Mouse (Mus musculus) liver, embryonic 14.5 days (tissue): ENCODE measurements at regions not wholly inside any gene's neighbourhood (a gene's known extent, or its start where the extent isn't known, plus 50 kb on each side); places are given as distances from the start of the nearest gene placed in this dataset.

Experiments used
- ATAC-seq: fragments of 200-750 bp; cut with Nextera tagmentation; 2 replicates; pipeline ENCODE4 v1.8.0; 2017; ENCODE audit warnings: moderate number of reproducible peaks, mild to moderate bottlenecking, moderate library complexity; ENCODE audit not compliant: insufficient read depth
- DNase-seq, 3 experiments: peaks; one replicate each; pipeline ENCODE4 v3.0.0-alpha.2; 2012 to 2013; ENCODE audit warnings: low read depth in 3 of 3, low spot score in 3 of 3
- H3K27ac ChIP-seq: fragments of 300-500 bp; sonication (generic); 2 replicates; pipeline ENCODE4 v1.5.1; 2014; ENCODE audit warnings: moderate library complexity, mild to moderate bottlenecking, control low read depth, inconsistent platforms
- H3K27me3 ChIP-seq: fragments of 300-500 bp; sonication (generic); 2 replicates; pipeline ENCODE4 v1.6.1; 2014; ENCODE audit warnings: mild to moderate bottlenecking, low read length, moderate library complexity; ENCODE audit not compliant: control insufficient read depth, insufficient read depth
- H3K36me3 ChIP-seq: fragments of 300-500 bp; sonication (generic); replicated peaks from 2 replicates; pipeline ENCODE4 v1.6.1; 2014; ENCODE audit warnings: low read depth; ENCODE audit not compliant: control insufficient read depth, insufficient read depth
- H3K4me1 ChIP-seq, 2 experiments: fragments of 200-500 bp in 1 of 2; fragments of 300-500 bp in 1 of 2; sonication (generic) in 1 of 2; replicated peaks; 2 replicates each; pipeline ENCODE4 v1.6.1; 2012 to 2014; ENCODE audit warnings: antibody characterized with exemption in 1 of 2, inconsistent platforms in 1 of 2, low read length in 1 of 2; ENCODE audit not compliant: control insufficient read depth in 2 of 2, insufficient read depth in 2 of 2
- H3K4me2 ChIP-seq: fragments of 300-500 bp; sonication (generic); 2 replicates; pipeline ENCODE4 v1.6.1; 2014; ENCODE audit warnings: low read depth, mild to moderate bottlenecking, control low read depth, moderate library complexity
- H3K4me3 ChIP-seq, 2 experiments: fragments of 200-500 bp in 1 of 2; fragments of 300-500 bp in 1 of 2; sonication (generic) in 1 of 2; 2 replicates each; pipeline ENCODE4 v1.5.1; 2012 to 2014; ENCODE audit warnings: low read depth in 2 of 2, low read length in 2 of 2, mild to moderate bottlenecking in 2 of 2, control low read depth in 1 of 2, inconsistent platforms in 1 of 2, moderate library complexity in 1 of 2; ENCODE audit not compliant: insufficient read depth in 1 of 2
- H3K9ac ChIP-seq: fragments of 300-500 bp; sonication (generic); replicated peaks from 2 replicates; pipeline ENCODE4 v1.6.1; 2014; ENCODE audit warnings: mild to moderate bottlenecking, control low read depth, moderate library complexity
- H3K9me3 ChIP-seq: fragments of 300-500 bp; sonication (generic); 2 replicates; pipeline ENCODE4 v1.6.1; 2016; ENCODE audit warnings: low read length, mixed read lengths; ENCODE audit not compliant: control insufficient read depth
- CTCF ChIP-seq: IDR thresholded peaks from 2 replicates; pipeline ENCODE4 v1.5.1; 2016; ENCODE audit warnings: antibody characterized with exemption, low read depth, control low read depth
- EP300 ChIP-seq: IDR thresholded peaks from 2 replicates; pipeline ENCODE4 v1.6.1; 2016; ENCODE audit warnings: antibody characterized with exemption, low read depth
- WGBS: fragments of 180-500 bp; shearing (Covaris S2); extraction: QIAGEN DNeasy Blood & Tissue Kit; methylation state at CpG from one replicate; pipeline ENCODE4 v1.1.7; 2014; ENCODE audit not compliant: insufficient replicate concordance; 5-methylcytosine and 5-hydroxymethylcytosine counted together

DNA sequence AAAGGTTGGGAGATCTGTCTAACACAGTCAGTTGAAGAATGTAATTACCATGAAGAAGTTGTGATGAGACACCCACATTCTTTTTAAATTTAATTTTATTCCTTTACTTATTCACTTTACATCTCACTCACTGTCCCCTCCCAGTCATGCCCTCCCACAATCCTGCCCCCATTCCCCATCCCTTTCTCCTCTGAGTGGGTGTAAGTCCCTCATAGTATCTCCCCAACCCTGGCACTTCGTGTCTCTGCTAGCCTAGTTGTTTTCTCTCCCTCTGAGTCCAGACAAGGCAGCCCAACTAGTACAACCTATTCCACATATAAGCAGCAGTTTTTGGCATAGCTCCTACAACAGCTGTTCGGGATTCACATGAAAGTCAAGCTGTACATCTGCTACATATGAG lies 487.3 kb downstream of the Gm9195 start:
- TF ChIP-seq CTCF (no peak), EP300 (no peak)
- WGBS = 38% methylated on average over 2 of the region's 2 CpGs

DNA sequence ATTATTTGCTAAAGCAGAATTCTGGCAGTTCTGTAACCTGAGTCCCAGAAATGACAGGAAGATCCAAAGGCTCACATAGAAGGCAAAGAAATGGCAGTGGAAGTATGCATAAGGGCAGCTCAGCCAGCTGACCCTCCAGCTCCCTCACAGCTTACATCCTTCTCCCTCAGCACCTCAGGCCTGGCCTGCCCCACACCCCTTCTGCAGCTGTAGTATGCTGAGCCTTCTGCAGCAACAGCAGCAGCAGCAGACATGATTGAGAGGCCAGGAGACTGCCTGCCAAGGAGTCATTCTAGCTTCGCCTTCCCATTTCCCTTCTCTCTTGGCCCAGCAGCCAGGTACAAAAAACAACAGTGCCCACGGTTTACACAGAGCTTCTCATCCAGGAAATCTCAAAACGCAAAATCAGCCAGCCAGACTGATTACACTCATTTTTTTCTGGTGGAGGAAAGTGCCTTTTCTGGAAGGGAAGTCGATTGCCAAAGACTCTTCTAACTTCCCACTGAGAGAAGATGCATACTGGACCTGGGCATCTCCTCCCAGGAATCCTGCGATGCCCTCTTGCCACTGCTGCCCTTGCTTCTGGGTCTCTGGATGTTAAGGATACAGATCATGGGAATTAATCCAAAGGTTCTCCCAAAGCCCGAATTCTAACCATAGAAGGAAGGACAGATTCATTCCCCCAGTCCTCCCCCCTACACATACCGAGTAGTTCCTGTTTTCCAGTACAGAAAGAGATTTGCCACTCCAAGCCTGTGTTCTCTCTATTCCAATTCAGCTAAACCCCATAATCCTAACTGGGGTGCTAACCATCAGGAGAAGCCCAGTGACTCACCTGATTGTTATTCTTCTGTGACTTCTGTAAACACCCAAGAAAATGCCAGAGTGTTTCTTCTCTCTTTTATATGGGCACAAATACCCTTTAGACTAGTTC lies 489.2 kb downstream of the Gm9195 start:
- DNase-seq (no peak), ATAC-seq (no peak)
- 24% methylated on average over 7 of the region's 7 CpGs for WGBS
- Histone ChIP-seq H3K9ac (no peak overlapping the region), H3K4me2 (no peak overlapping the region), H3K4me1 (no peaks in the 10 kb centered on the region), H3K27ac (no peak overlapping the region), H3K36me3 (no peaks in the 10 kb centered on the region), H3K9me3 (no peaks in the 10 kb centered on the region), H3K27me3 (no peaks in the 10 kb centered on the region), H3K4me3 (no peak overlapping the region)
- TF ChIP-seq CTCF (no peak), EP300 (no peak)

More for the DNA sequence above, 487.3 kb downstream of the Gm9195 start:
- H3K9me3 ChIP-seq = no peaks in the 10 kb centered on the region
- H3K36me3 ChIP-seq = no peaks in the 10 kb centered on the region
- H3K4me1 ChIP-seq = no peaks in the 10 kb centered on the region
- no peak overlapping the region for H3K27ac ChIP-seq
- ATAC-seq = no peak
- no peak for DNase-seq
- no peak overlapping the region for H3K4me2 ChIP-seq
- H3K27me3 ChIP-seq = no peaks in the 10 kb centered on the region
- no peak overlapping the region for H3K9ac ChIP-seq
- no peak overlapping the region for H3K4me3 ChIP-seq

DNA sequence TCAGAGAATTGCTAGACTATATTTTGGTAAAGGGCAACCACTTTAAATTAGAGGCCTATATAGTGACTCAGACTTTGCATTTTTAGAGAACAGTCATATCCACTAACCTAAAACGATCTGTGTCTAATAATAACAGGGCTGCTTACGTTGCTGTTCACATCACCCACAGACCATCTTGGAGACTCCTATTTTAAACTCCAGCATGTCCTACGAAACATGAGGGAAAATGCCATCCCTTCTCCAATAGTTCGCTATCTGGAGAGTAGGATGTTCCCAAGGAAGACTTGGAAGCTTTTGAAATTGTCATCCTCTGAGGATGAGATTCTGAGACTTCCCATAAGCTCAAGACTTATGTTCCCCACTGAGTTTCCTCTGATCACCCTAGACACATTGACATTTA lies 518.6 kb downstream of the Gm9195 start:
- Histone ChIP-seq H3K4me3 (no peak overlapping the region), H3K27me3 (no peaks in the 10 kb centered on the region), H3K4me1 (no peaks in the 10 kb centered on the region), H3K4me2 (no peak overlapping the region), H3K9me3 (no peaks in the 10 kb centered on the region), H3K27ac (no peak overlapping the region), H3K36me3 (no peaks in the 10 kb centered on the region), H3K9ac (no peak overlapping the region)
- 52% methylated on average over 4 of the region's 4 CpGs for WGBS
- TF ChIP-seq CTCF = no peak
- TF ChIP-seq EP300 = no peak
- ATAC-seq (no peak), DNase-seq (no peak)

DNA sequence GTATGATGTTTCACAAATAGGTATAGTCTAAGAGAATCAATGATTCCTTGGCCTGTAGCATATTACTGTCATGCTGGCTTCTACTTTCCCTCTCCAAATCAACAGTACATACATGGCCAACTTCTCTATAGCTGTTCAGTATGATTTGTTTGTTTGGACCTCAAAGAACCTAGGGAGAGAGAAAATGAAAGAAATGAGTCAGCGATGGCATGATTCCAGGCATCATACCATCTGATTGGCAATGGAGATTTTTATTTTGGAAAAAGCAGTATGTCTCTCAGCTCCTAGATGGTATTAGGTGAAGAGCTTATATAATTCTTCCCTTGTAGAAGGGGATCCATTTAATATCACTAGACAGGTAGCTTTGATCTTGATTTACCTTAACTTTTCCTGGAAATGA lies 519.1 kb downstream of the Gm9195 start:
- DNase-seq = no peak
- Histone ChIP-seq H3K4me1 (no peaks in the 10 kb centered on the region), H3K4me3 (no peak overlapping the region), H3K9me3 (no peaks in the 10 kb centered on the region), H3K36me3 (no peaks in the 10 kb centered on the region), H3K27ac (no peak overlapping the region), H3K4me2 (no peak overlapping the region), H3K27me3 (no peaks in the 10 kb centered on the region), H3K9ac (no peak overlapping the region)
- no peak for ATAC-seq
- TF ChIP-seq CTCF (no peak), EP300 (no peak)
- 73% methylated on average over 1 of the region's 1 CpGs for WGBS

DNA sequence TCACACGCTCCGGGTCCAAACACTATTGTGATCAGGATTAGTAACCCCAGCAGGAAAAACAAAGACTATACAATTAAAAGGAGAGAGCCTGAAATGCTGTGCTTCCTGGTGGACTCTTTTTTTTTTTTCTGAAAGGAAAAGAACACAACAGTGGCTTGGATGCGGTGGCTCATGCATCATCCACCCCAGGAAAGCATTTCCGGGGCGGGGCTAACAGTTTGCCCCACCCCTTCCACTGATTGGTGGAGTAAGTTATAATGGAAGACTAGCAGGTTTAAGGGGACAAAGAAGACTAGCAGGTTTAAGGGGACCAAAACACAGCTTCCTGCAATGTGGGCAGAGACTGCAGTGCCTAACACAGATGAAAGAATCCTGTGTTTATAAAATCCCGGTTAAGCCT lies 524.0 kb downstream of the Gm9195 start:
- Histone ChIP-seq H3K4me3 (no peak overlapping the region), H3K27ac (no peak overlapping the region), H3K4me2 (no peak overlapping the region), H3K9ac (no peak overlapping the region), H3K4me1 (no peaks in the 10 kb centered on the region), H3K27me3 (no peaks in the 10 kb centered on the region), H3K9me3 (no peaks in the 10 kb centered on the region), H3K36me3 (no peaks in the 10 kb centered on the region)
- DNase-seq (no peak), ATAC-seq (no peak)
- no peak for TF ChIP-seq CTCF
- no peak for TF ChIP-seq EP300
- WGBS = 39% methylated on average over 6 of the region's 6 CpGs
